Mouse (Mus musculus) stomach, embryonic 16.5 days (tissue): ENCODE measurements around the gene Tmem52b. TPM values are rescaled to one million over a fixed set of nuclear protein-coding genes. Genes with fewer than 3 reads are reported as not detected.

ENCODE experiments used
- ATAC-seq: fragments of 200-750 bp; cut with Nextera tagmentation; 2 replicates; pipeline ENCODE4 v1.8.0; 2017; ENCODE audit warnings: moderate number of reproducible peaks, moderate TSS enrichment; ENCODE audit not compliant: insufficient read depth, low FRiP score
- H3K27ac ChIP-seq: fragments of 300-500 bp; sonication (generic); 2 replicates; pipeline ENCODE4 v1.5.1; 2014; ENCODE audit warnings: low read length
- H3K27me3 ChIP-seq: fragments of 300-500 bp; sonication (generic); 2 replicates; pipeline ENCODE4 v1.6.1; 2014; ENCODE audit warnings: low read length, control low read depth, mixed read lengths; ENCODE audit not compliant: control insufficient read depth, insufficient read depth
- H3K36me3 ChIP-seq: fragments of 300-500 bp; sonication (generic); 2 replicates; pipeline ENCODE4 v1.6.1; 2014; ENCODE audit warnings: low read length; ENCODE audit not compliant: control insufficient read depth, insufficient read depth
- H3K4me1 ChIP-seq: fragments of 300-500 bp; sonication (generic); 2 replicates; pipeline ENCODE4 v1.6.1; 2014; ENCODE audit warnings: low read length, control low read depth, mixed read lengths; ENCODE audit not compliant: control insufficient read depth, insufficient read depth
- H3K4me2 ChIP-seq: fragments of 300-500 bp; sonication (generic); 2 replicates; pipeline ENCODE4 v1.6.1; 2014; ENCODE audit warnings: low read depth, low read length, mixed read lengths
- H3K4me3 ChIP-seq: fragments of 300-500 bp; sonication (generic); replicated peaks from 2 replicates; pipeline ENCODE4 v1.5.1; 2014; ENCODE audit warnings: mild to moderate bottlenecking, low read length
- H3K9ac ChIP-seq: fragments of 300-500 bp; sonication (generic); 2 replicates; pipeline ENCODE4 v1.6.1; 2014; ENCODE audit warnings: low read length
- H3K9me3 ChIP-seq: fragments of 300-500 bp; sonication (generic); replicated peaks from 2 replicates; pipeline ENCODE4 v1.6.1; 2016; ENCODE audit warnings: low read length, control low read depth; ENCODE audit not compliant: control insufficient read depth
- whole genome bisulfite sequencing: fragments of 180-500 bp; shearing (Covaris S2); extraction: QIAGEN DNeasy Blood & Tissue Kit; methylation state at CpG from one replicate; pipeline ENCODE4 v1.1.7; 2014; 5-methylcytosine and 5-hydroxymethylcytosine counted together
- polyA plus RNA-seq: library from polyadenylated mRNA; unstranded; fragments of >200 nt; fragmentation: Nextera tagmentation; extraction: Ambion mirVana; gene quantifications from 2 replicates; pipeline ENCODE4 v1.2.1, GENCODE M21; 2015

Gene Tmem52b
- polyA plus RNA-seq, 1 experiment from 2014 or later = not detected

DNA sequence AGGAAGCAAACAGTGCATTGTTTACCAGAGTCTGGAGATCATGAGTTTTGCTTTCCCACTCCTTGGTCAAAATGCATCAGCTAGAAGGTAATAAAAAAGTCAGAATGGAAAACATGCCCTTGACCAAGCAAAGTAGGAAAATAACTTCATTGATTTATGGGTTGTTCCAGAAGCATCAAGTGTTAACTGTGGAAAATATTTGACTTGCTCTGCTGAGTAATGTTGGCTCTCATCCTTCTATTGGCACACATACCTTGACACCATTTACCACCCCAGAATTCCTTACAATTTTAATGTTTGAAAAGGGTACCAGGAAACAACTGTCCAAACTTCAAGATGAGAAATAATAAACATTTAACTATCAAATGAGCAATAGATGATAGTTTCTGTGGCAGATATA is 13.7 kb downstream of the Tmem52b start:
- no peak overlapping the region for H3K4me3 ChIP-seq
- H3K27ac ChIP-seq = no peak overlapping the region
- no peak for ATAC-seq

DNA sequence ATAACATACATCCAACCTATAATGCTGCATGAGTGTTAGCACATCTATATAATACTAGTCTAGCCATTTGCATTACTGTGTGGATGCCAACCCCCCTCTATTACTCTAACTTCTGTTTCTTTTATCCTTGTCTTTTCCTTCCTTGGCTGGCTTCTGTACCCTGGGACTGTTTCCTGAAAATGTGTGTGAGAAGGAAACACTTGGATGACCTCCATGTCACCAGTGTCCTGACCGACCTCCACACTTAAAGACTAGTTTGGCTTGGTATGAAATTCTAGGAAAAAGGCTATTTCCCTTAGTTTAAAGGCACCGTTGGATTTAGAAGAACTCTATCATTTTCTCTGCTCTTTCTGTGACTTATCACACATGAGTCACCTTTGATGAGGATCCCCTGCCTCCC is 15.1 kb downstream of the Tmem52b start:
- Histone ChIP-seq H3K4me1 (0 out of 2 replicates have a peak, but pooled peaks cover under 1% of the 10 kb centered on the region), H3K4me3 (no peak overlapping the region), H3K9ac (no peak overlapping the region), H3K4me2 (no peak overlapping the region), H3K27ac (no peak overlapping the region), H3K36me3 (no peaks in the 10 kb centered on the region), H3K27me3 (no peaks in the 10 kb centered on the region), H3K9me3 (no peaks in the 10 kb centered on the region)
- ATAC-seq = no peak
- WGBS = 81% methylated on average over 2 of the region's 2 CpGs

More for the DNA sequence above, 13.7 kb downstream of the Tmem52b start:
- Histone ChIP-seq H3K9me3 (no peaks in the 10 kb centered on the region), H3K9ac (no peak overlapping the region), H3K36me3 (no peaks in the 10 kb centered on the region), H3K4me2 (no peak overlapping the region), H3K27me3 (no peaks in the 10 kb centered on the region), H3K4me1 (no peaks in the 10 kb centered on the region)

DNA sequence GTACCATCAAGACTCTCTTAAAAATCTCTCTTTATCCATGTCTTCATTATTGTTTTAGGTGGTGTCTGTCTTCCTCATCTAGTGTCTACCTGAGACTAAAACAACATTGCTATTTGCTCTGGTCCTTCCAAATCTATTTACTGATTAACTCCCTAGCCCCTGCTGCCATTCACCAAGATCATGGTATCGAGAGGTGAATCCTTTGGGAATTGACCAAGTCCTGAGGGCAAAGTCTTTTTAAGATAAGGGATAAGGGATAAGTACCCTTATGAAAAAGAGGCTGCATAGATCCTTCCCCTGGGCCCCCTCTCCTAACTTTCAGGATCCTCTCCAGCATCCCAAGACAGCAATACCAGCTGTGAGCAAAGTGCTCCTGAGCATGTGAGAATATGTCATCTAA is 17.2 kb downstream of the Tmem52b start:
- Histone ChIP-seq H3K9ac (no peak overlapping the region), H3K9me3 (no peaks in the 10 kb centered on the region), H3K27ac (no peak overlapping the region), H3K4me1 (peaks cover 7% of the 10 kb centered on the region; the same call in 1 of the 2 replicates), H3K36me3 (no peaks in the 10 kb centered on the region), H3K4me2 (no peak overlapping the region), H3K27me3 (no peaks in the 10 kb centered on the region), H3K4me3 (no peak overlapping the region)
- WGBS = 70% methylated on average over 1 of the region's 1 CpGs
- ATAC-seq = no peak

DNA sequence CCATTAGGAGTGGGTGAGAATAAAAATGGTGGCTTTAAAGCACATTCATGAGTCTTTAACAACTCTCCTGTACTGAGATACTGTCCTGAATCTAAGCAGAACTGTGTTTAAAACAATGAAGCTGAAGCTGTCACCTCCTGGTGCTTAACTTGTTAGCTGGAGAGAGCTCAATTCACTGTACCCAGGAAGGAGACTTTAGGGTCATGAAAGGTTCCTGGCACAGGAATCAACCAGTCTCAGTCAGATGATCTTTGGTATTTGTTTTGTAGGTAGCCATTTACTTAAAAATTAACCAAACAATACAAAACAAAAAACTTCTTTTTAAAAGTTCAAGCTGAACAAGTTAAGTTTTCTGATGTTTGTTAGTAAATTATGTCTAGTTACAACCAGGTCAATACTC is 17.9 kb downstream of the Tmem52b start:
- Histone ChIP-seq H3K4me1 (peaks cover 11% of the 10 kb centered on the region), H3K27me3 (no peaks in the 10 kb centered on the region), H3K4me2 (no peak overlapping the region), H3K4me3 (no peak overlapping the region), H3K27ac (no peak overlapping the region), H3K9me3 (no peaks in the 10 kb centered on the region), H3K36me3 (no peaks in the 10 kb centered on the region), H3K9ac (no peak overlapping the region)
- no peak for ATAC-seq

DNA sequence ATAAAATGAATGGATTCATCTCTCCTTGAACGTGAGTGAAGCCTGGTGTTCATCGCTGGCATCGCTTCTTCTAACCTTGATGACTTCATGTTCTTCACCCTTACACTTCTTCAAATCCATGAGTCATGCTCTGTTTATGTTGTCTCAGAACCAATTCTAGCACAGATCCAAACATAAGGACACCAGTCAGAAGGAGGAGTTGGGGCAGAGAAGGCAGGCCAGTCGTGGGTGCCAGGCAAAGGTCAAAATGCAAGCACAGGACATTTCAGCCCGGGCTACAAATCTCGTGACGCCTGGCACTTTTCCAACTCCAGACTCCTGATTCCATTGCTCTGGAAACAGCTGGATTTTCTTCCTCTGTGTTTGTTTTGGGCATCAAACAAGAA is 20.2 kb downstream of the Tmem52b start:
- Histone ChIP-seq H3K27me3 (no peaks in the 10 kb centered on the region), H3K9ac (peak overlapping the region; percentile 84), H3K4me2 (peak overlapping the region; percentile 95), H3K9me3 (no peaks in the 10 kb centered on the region), H3K27ac (no peak overlapping the region; the same call in 1 of the 2 replicates), H3K4me3 (peak overlapping the region; percentile 88), H3K36me3 (no peaks in the 10 kb centered on the region), H3K4me1 (peaks cover 18% of the 10 kb centered on the region)
- 25% methylated on average over 7 of the region's 7 CpGs for WGBS
- peak; percentile 38; the same call in 1 of the 2 replicates for ATAC-seq

DNA sequence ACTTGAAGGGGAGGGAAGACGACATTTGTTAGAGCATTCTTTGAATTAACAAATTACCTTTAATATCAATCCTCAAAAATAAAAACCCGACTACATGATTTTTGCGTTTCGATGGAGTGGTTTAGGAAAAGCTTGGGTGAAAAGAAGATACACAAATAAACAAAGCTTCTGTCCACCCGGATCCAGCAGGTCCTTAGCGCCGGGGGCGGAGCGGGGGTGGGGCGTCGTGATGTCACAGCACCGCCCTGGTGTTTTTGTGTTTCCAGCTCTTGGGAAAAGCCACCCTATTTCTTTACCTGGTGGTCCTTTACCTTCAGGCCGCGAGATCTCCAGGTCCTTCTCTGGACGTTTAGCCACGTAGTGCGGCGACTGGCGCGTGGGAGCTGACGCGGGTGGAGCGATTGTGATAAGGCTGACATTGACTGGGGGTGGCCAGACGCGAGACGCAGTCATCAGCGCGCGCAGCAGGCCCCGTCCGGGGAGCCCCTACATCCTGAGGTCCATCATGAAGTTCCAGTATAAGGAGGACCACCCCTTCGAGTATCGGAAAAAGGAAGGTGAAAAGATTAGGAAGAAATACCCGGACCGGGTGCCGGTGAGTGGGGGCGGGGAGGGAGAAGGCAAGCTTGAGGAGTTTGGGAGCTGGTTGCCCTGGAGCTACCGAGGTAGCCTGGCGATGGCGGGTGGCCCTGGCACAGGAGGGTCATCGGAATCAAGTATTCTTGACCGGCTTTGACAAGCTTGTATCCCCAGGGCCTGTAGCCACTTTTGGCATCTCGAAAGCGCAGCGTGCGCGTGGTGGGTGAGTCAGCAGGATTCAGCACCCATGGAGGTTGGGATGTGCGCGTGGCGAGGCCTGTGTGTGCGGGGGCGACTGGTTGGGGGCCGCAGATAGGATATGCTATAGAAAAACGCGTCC is 20.8 kb downstream of the Tmem52b start, which contains the start of gene Gabarapl1:
Gabarapl1 (plus strand) TSS at position 219 of the 919 bp plus-strand sequence.
- Histone ChIP-seq H3K27ac (peak within 1 kb of the TSS; percentile 60), H3K9ac (peak within 1 kb of the TSS; percentile 84), H3K36me3 (no peaks in the 10 kb centered on the region), H3K4me3 (peak within 1 kb of the TSS; percentile 88), H3K4me2 (peak within 1 kb of the TSS; percentile 95), H3K27me3 (no peaks in the 10 kb centered on the region), H3K4me1 (peaks cover 18% of the 10 kb centered on the region), H3K9me3 (no peaks in the 10 kb centered on the region)
- ATAC-seq = peak; percentile 85
- under 1% methylated on average over 55 of the region's 55 CpGs for WGBS

DNA sequence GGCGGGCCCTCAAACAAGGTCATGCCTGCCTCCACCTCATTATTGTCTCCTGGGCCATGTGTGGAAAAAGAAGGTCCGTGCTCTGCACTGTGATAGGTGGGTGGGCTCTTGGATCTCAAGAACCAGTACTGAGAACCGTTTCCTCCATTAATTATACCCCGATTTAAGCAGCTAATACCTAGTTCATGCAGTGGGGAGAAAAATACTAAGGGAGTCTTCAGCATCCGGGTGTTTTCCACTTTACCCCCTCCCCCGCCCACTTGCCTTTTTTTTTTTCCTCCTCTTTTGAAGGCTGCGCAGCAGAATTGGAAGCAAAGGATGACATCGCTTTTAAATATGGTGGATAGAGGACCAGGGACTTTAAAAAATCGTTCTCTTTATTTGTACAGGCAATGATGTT is 21.7 kb downstream of the Tmem52b start:
- Histone ChIP-seq H3K27me3 (no peaks in the 10 kb centered on the region), H3K4me2 (peak overlapping the region; percentile 95), H3K27ac (no peak overlapping the region), H3K9ac (peak overlapping the region; percentile 84), H3K9me3 (no peaks in the 10 kb centered on the region), H3K36me3 (no peaks in the 10 kb centered on the region), H3K4me3 (peak overlapping the region; percentile 88), H3K4me1 (peaks cover 18% of the 10 kb centered on the region)
- no peak for ATAC-seq
- WGBS = 14% methylated on average over 9 of the region's 9 CpGs

DNA sequence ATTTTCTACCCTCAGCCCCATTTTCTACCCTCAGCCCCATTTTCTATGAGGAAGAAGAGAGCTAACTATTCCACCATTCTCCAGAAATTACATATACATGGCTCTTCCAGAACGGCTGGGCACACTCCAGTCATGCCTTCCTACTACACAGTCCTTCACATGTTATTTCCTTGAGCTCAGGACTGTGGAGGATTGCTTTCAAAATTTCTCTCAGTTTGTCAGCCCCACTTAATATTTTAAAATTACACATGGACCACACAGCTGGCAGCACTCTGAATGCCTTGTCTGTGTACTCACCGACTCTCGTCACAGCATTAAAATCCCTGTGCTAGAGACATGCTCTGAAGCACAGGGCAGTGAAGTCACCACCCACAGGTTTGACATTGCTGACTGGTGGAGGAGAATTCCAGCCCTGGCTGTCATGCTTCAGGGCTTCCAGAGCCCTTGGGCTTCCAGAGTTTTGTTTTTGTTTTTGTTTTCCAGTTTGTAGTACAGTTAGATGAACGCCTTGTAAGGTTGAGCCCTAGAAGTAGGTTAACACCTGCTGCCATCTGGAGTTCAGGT is 22.4 kb downstream of the Tmem52b start:
- Histone ChIP-seq H3K4me3 (0 out of 2 replicates have a peak overlapping the region, but pooled peaks have one; percentile 88), H3K4me2 (peak overlapping the region; percentile 95), H3K36me3 (no peaks in the 10 kb centered on the region), H3K4me1 (peaks cover 18% of the 10 kb centered on the region), H3K27me3 (no peaks in the 10 kb centered on the region), H3K9ac (no peak overlapping the region), H3K9me3 (no peaks in the 10 kb centered on the region), H3K27ac (no peak overlapping the region)
- 54% methylated on average over 4 of the region's 4 CpGs for WGBS
- ATAC-seq = no peak

DNA sequence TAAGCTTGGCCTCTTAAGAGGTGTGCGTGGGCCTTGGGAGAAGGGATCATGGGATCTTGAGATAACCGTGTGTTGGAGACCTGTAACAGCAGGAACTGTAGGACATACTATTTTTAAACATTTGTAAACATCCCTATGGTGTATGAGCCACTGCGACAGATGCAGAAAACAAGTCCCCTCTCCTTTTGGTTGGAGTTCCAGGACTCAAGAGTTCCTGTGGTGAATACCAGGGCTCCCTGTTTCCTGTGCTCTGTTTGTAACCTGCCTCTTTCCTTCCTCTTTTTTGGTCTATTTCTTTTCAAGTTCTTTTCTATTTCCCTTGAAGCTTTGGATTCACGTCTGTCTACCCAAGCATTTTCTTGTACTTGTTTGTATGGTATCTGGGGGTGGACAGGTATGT is 23.4 kb downstream of the Tmem52b start:
- H3K4me2 ChIP-seq = peak overlapping the region; percentile 4; the same call in 1 of the 2 replicates
- no peak for ATAC-seq
- H3K27me3 ChIP-seq = no peaks in the 10 kb centered on the region
- no peak overlapping the region for H3K4me3 ChIP-seq
- H3K4me1 ChIP-seq = peaks cover 18% of the 10 kb centered on the region
- H3K9ac ChIP-seq = no peak overlapping the region
- H3K36me3 ChIP-seq = peaks cover 5% of the 10 kb centered on the region; the same call in 1 of the 2 replicates
- no peak overlapping the region for H3K27ac ChIP-seq
- no peaks in the 10 kb centered on the region for H3K9me3 ChIP-seq
- WGBS = 68% methylated on average over 4 of the region's 4 CpGs
